Mouse (Mus musculus) intestine, postnatal 0 days (tissue): Measurements from ENCODE around the gene 1110008L16Rik. TPM values are rescaled to one million over a fixed set of nuclear protein-coding genes. Genes with fewer than 3 reads are reported as not detected.

Experiments
- ATAC-seq: fragments of 200-750 bp; cut with Nextera tagmentation; 2 replicates; pipeline ENCODE4 v1.8.0; 2017; ENCODE audit warnings: mild to moderate bottlenecking, moderate TSS enrichment, moderate library complexity
- H3K27ac ChIP-seq: fragments of 300-500 bp; sonication (generic); 2 replicates; pipeline ENCODE4 v1.5.1; 2014; ENCODE audit warnings: mild to moderate bottlenecking, low read depth, low read length, moderate library complexity
- H3K27me3 ChIP-seq: fragments of 300-500 bp; sonication (generic); replicated peaks from 2 replicates; pipeline ENCODE4 v1.6.1; 2014; ENCODE audit warnings: low read length, mixed read lengths; ENCODE audit not compliant: control insufficient read depth, insufficient read depth
- H3K36me3 ChIP-seq: fragments of 300-500 bp; sonication (generic); 2 replicates; pipeline ENCODE4 v1.6.1; 2014; ENCODE audit warnings: mild to moderate bottlenecking, moderate library complexity; ENCODE audit not compliant: control insufficient read depth, insufficient read depth
- H3K4me1 ChIP-seq: fragments of 300-500 bp; sonication (generic); replicated peaks from 2 replicates; pipeline ENCODE4 v1.6.1; 2014; ENCODE audit warnings: antibody characterized with exemption, low read length, mixed read lengths; ENCODE audit not compliant: control insufficient read depth, insufficient read depth
- H3K4me2 ChIP-seq: fragments of 300-500 bp; sonication (generic); replicated peaks from 2 replicates; pipeline ENCODE4 v1.6.1; 2014; ENCODE audit warnings: low read depth, mild to moderate bottlenecking, moderate library complexity
- H3K4me3 ChIP-seq: fragments of 300-500 bp; sonication (generic); 2 replicates; pipeline ENCODE4 v1.5.1; 2014; ENCODE audit warnings: low read depth, low read length
- H3K9ac ChIP-seq: fragments of 300-500 bp; sonication (generic); 2 replicates; pipeline ENCODE4 v1.6.1; 2014; ENCODE audit warnings: mild to moderate bottlenecking, low read depth, low read length
- H3K9me3 ChIP-seq: fragments of 300-500 bp; sonication (generic); 2 replicates; pipeline ENCODE4 v1.6.1; 2016; ENCODE audit warnings: mixed run types; ENCODE audit not compliant: control insufficient read depth
- CTCF ChIP-seq: sonication (generic); IDR thresholded peaks from 2 replicates; pipeline ENCODE4 v1.5.1; 2016; ENCODE audit warnings: low read depth, mild to moderate bottlenecking, control low read depth, antibody characterized with exemption, moderate library complexity
- WGBS: fragments of 180-500 bp; shearing (Covaris S2); extraction: QIAGEN DNeasy Blood & Tissue Kit; methylation state at CpG from one replicate; pipeline ENCODE4 v1.1.7; 2014; 5-methylcytosine and 5-hydroxymethylcytosine counted together
- polyA plus RNA-seq: library from polyadenylated mRNA; unstranded; fragments of >200 nt; fragmentation: Nextera tagmentation; extraction: Ambion mirVana; gene quantifications from 2 replicates; pipeline ENCODE4 v1.2.1, GENCODE M21; 2015

Gene 1110008L16Rik
- polyA plus RNA-seq, 1 experiment from 2014 or later, result 11.9 TPM

- H3K9ac ChIP-seq, result no peak overlapping the region
- H3K4me3 ChIP-seq, result no peak overlapping the region
- no peak overlapping the region for H3K27ac ChIP-seq
- H3K36me3 ChIP-seq, result no peaks in the 10 kb centered on the region
- no peak for TF ChIP-seq CTCF
- H3K4me2 ChIP-seq, result no peak overlapping the region
- WGBS, result 40% methylated on average over 1 of the region's 1 CpGs
- H3K27me3 ChIP-seq, result no peaks in the 10 kb centered on the region
- H3K4me1 ChIP-seq, result no peaks in the 10 kb centered on the region
- no peak for ATAC-seq
- no peaks in the 10 kb centered on the region for H3K9me3 ChIP-seq
Observed at GRCm38 (mm10) chr12:55357303-55357702, 57.9 kb downstream of the 1110008L16Rik start.

GRCm38 (mm10) chr12:55360929-55361328 is 61.6 kb downstream of the 1110008L16Rik start:
- WGBS, result 71% methylated on average over 5 of the region's 5 CpGs
- no peak for ATAC-seq
- H3K9me3 ChIP-seq, result no peaks in the 10 kb centered on the region
- H3K27me3 ChIP-seq, result no peaks in the 10 kb centered on the region
- no peak overlapping the region for H3K4me3 ChIP-seq
- H3K4me2 ChIP-seq, result no peak overlapping the region
- H3K36me3 ChIP-seq, result no peaks in the 10 kb centered on the region
- H3K9ac ChIP-seq, result no peak overlapping the region
- H3K4me1 ChIP-seq, result no peaks in the 10 kb centered on the region
- no peak overlapping the region for H3K27ac ChIP-seq
- TF ChIP-seq CTCF, result no peak

GRCm38 (mm10) chr12:55365083-55365482 is 65.7 kb downstream of the 1110008L16Rik start:
- no peak overlapping the region for H3K4me2 ChIP-seq
- H3K9ac ChIP-seq, result no peak overlapping the region
- no peaks in the 10 kb centered on the region for H3K27me3 ChIP-seq
- no peaks in the 10 kb centered on the region for H3K9me3 ChIP-seq
- WGBS, result 66% methylated on average over 2 of the region's 2 CpGs
- no peak overlapping the region for H3K4me3 ChIP-seq
- no peak for ATAC-seq
- H3K27ac ChIP-seq, result no peak overlapping the region
- no peaks in the 10 kb centered on the region for H3K4me1 ChIP-seq
- no peak for TF ChIP-seq CTCF
- no peaks in the 10 kb centered on the region for H3K36me3 ChIP-seq

- TF ChIP-seq CTCF, result peak; percentile 59
Observed at GRCm38 (mm10) chr12:55372424-55373055, 73.2 kb downstream of the 1110008L16Rik start.

GRCm38 (mm10) chr12:55376956-55377609 is 77.7 kb downstream of the 1110008L16Rik start:
- 63% methylated on average over 16 of the region's 16 CpGs for WGBS
- H3K4me3 ChIP-seq, result no peak overlapping the region
- no peaks in the 10 kb centered on the region for H3K36me3 ChIP-seq
- H3K9me3 ChIP-seq, result no peaks in the 10 kb centered on the region
- H3K4me2 ChIP-seq, result no peak overlapping the region
- ATAC-seq, result peak; percentile 81
- no peaks in the 10 kb centered on the region for H3K4me1 ChIP-seq
- no peak overlapping the region for H3K9ac ChIP-seq
- H3K27ac ChIP-seq, result peak overlapping the region; percentile 35; the same call in 1 of the 2 replicates
- H3K27me3 ChIP-seq, result no peaks in the 10 kb centered on the region
- TF ChIP-seq CTCF, result no peak

More at GRCm38 (mm10) chr12:55372424-55373055, 73.2 kb downstream of the 1110008L16Rik start:
- no peak overlapping the region for H3K9ac ChIP-seq
- no peak overlapping the region for H3K4me2 ChIP-seq
- no peaks in the 10 kb centered on the region for H3K27me3 ChIP-seq
- no peak overlapping the region for H3K4me3 ChIP-seq
- H3K4me1 ChIP-seq, result no peaks in the 10 kb centered on the region
- 77% methylated on average over 3 of the region's 3 CpGs for WGBS
- no peaks in the 10 kb centered on the region for H3K9me3 ChIP-seq
- ATAC-seq, result no peak
- H3K27ac ChIP-seq, result no peak overlapping the region
- no peaks in the 10 kb centered on the region for H3K36me3 ChIP-seq

- H3K4me1 ChIP-seq, result no peaks in the 10 kb centered on the region
- no peaks in the 10 kb centered on the region for H3K27me3 ChIP-seq
- H3K27ac ChIP-seq, result peak overlapping the region; percentile 35; the same call in 1 of the 2 replicates
- no peaks in the 10 kb centered on the region for H3K9me3 ChIP-seq
- TF ChIP-seq CTCF, result no peak
- H3K9ac ChIP-seq, result no peak overlapping the region; the same call in 1 of the 2 replicates
- ATAC-seq, result peak; percentile 19; the same call in 1 of the 2 replicates
- no peak overlapping the region for H3K4me3 ChIP-seq
- peaks cover 2% of the 10 kb centered on the region; the same call in 1 of the 2 replicates for H3K36me3 ChIP-seq
- WGBS, result 64% methylated on average over 6 of the region's 6 CpGs
- no peak overlapping the region for H3K4me2 ChIP-seq
Observed at GRCm38 (mm10) chr12:55377610-55377980, 78.2 kb downstream of the 1110008L16Rik start.
